Mouse (Mus musculus) MEL (cell line): ENCODE data around the gene Ppan. TPM values are rescaled to one million over a fixed set of nuclear protein-coding genes. Genes with fewer than 3 reads are reported as not detected.

Source experiments
- DNase-seq: peaks from one replicate; pipeline ENCODE4 v3.0.0; 2011; ENCODE audit warnings: low read depth, low spot score
- H3K27ac ChIP-seq: 2 replicates; pipeline ENCODE4 v1.5.1; 2012; ENCODE audit warnings: low read depth, mild to moderate bottlenecking, control low read depth, low read length, moderate library complexity; ENCODE audit not compliant: control insufficient read depth
- H3K27me3 ChIP-seq, 2 experiments: fragments of 150-350 bp in 1 of 2; sonication (generic) in 1 of 2; 2 replicates each; pipeline ENCODE4 v1.6.1; 2012; ENCODE audit warnings: low read length in 2 of 2, mild to moderate bottlenecking in 2 of 2, improper control_type of control experiment in 1 of 2, moderate library complexity in 1 of 2; ENCODE audit not compliant: insufficient read depth in 2 of 2, control insufficient read depth in 1 of 2
- H3K36me3 ChIP-seq, 2 experiments: 2 replicates each; pipeline ENCODE4 v1.6.1; 2012 to 2014; ENCODE audit warnings: low read length in 2 of 2, improper control_type of control experiment in 1 of 2, inconsistent platforms in 1 of 2, mild to moderate bottlenecking in 1 of 2; ENCODE audit not compliant: insufficient read depth in 2 of 2, control insufficient read depth in 1 of 2
- H3K4me1 ChIP-seq, 2 experiments: fragments of 150-350 bp in 1 of 2; sonication (generic) in 1 of 2; 2 replicates each; pipeline ENCODE4 v1.6.1; 2012; ENCODE audit warnings: low read length in 2 of 2, improper control_type of control experiment in 1 of 2, mild to moderate bottlenecking in 1 of 2; ENCODE audit not compliant: insufficient read depth in 2 of 2, control insufficient read depth in 1 of 2
- H3K4me3 ChIP-seq, 2 experiments: fragments of 150-350 bp in 1 of 2; sonication (generic) in 1 of 2; 2 replicates each; pipeline ENCODE4 v1.5.1; 2012; ENCODE audit warnings: low read depth in 2 of 2, low read length in 2 of 2, mild to moderate bottlenecking in 2 of 2, moderate library complexity in 2 of 2, control low read depth in 1 of 2, improper control_type of control experiment in 1 of 2; ENCODE audit not compliant: control insufficient read depth in 1 of 2, insufficient read depth in 1 of 2
- H3K79me2 ChIP-seq: 2 replicates; pipeline ENCODE4 v1.6.1; 2012; ENCODE audit warnings: mild to moderate bottlenecking, low read length, moderate library complexity; ENCODE audit not compliant: control insufficient read depth, poor library complexity, insufficient read depth
- H3K9ac ChIP-seq: 2 replicates; pipeline ENCODE4 v1.6.1; 2012; ENCODE audit warnings: low read depth, mild to moderate bottlenecking, control low read depth, low read length, moderate library complexity; ENCODE audit not compliant: control insufficient read depth, poor library complexity, severe bottlenecking
- H3K9me3 ChIP-seq: fragments of 150-350 bp; sonication (generic); replicated peaks from 2 replicates; pipeline ENCODE4 v1.6.1; 2012; ENCODE audit warnings: mild to moderate bottlenecking, low read length, improper control_type of control experiment, moderate library complexity; ENCODE audit not compliant: insufficient read depth
- GATA1 ChIP-seq: IDR thresholded peaks from 2 replicates; pipeline ENCODE4 v1.6.1; 2011; ENCODE audit warnings: low read depth, low read length, improper control_type of control experiment
- KAT2A ChIP-seq: conservative IDR thresholded peaks from 2 replicates; pipeline ENCODE4 v1.6.1; 2012; ENCODE audit warnings: low read depth, low read length, improper control_type of control experiment, inconsistent platforms
- MXI1 ChIP-seq: IDR thresholded peaks from 2 replicates; pipeline ENCODE4 v1.6.1; 2011; ENCODE audit warnings: mild to moderate bottlenecking, low read depth, low read length, improper control_type of control experiment
- MYC ChIP-seq: IDR thresholded peaks from 2 replicates; pipeline ENCODE4 v1.6.1; 2011; ENCODE audit warnings: low read depth, mild to moderate bottlenecking, low read length, improper control_type of control experiment, moderate library complexity
- POLR2A ChIP-seq, 2 experiments: IDR thresholded peaks; 2 replicates each; pipeline ENCODE4 v1.6.1; 2011 to 2012; ENCODE audit warnings: low read length in 2 of 2, mild to moderate bottlenecking in 2 of 2, control low read depth in 1 of 2, improper control_type of control experiment in 1 of 2, low read depth in 1 of 2, moderate library complexity in 1 of 2; ENCODE audit not compliant: control insufficient read depth in 1 of 2, insufficient read depth in 1 of 2, poor library complexity in 1 of 2
- POLR2AphosphoS5 ChIP-seq: IDR thresholded peaks from 2 replicates; pipeline ENCODE4 v1.6.1; 2012; ENCODE audit warnings: low read depth, borderline replicate concordance, mild to moderate bottlenecking, inconsistent platforms, low read length, moderate library complexity, mixed read lengths
- SMC3 ChIP-seq: IDR thresholded peaks from 2 replicates; pipeline ENCODE4 v1.6.1; 2011; ENCODE audit warnings: low read depth, low read length, improper control_type of control experiment
- TBP ChIP-seq: IDR thresholded peaks from 2 replicates; pipeline ENCODE4 v1.8.0; 2011; ENCODE audit warnings: low read depth, low read length, improper control_type of control experiment
- UBTF ChIP-seq: IDR thresholded peaks from 2 replicates; pipeline ENCODE4 v1.6.1; 2012; ENCODE audit warnings: low read depth, mild to moderate bottlenecking, inconsistent platforms, low read length, improper control_type of control experiment, moderate library complexity, borderline replicate concordance; ENCODE audit not compliant: insufficient read depth
- USF1 ChIP-seq: IDR thresholded peaks from 2 replicates; pipeline ENCODE4 v1.6.1; 2014; ENCODE audit warnings: low read depth, mild to moderate bottlenecking, inconsistent platforms, low read length, improper control_type of control experiment, moderate library complexity
- ZC3H11A ChIP-seq: IDR thresholded peaks from 2 replicates; pipeline ENCODE4 v1.6.1; 2012; ENCODE audit warnings: low read depth, mild to moderate bottlenecking, inconsistent platforms, low read length, improper control_type of control experiment
- ZMIZ1 ChIP-seq: IDR thresholded peaks from 2 replicates; pipeline ENCODE4 v1.6.1; 2012; ENCODE audit warnings: low read depth, mild to moderate bottlenecking, inconsistent platforms, low read length, improper control_type of control experiment, moderate library complexity
- polyA plus RNA-seq, 2 experiments: library from polyadenylated mRNA; stranded (reverse) in 1 of 2; unstranded in 1 of 2; fragments of >175 nt in 1 of 2; fragments of >200 nt in 1 of 2; gene quantifications; 2 replicates each; pipeline versions ENCODE4 v1.2.1 to v1.2.4; 2012; ENCODE audit warnings: low replicate concordance in 2 of 2, low read depth in 1 of 2; ENCODE audit not compliant: insufficient read length in 2 of 2, insufficient read depth in 1 of 2, missing spikeins in 1 of 2
- total RNA-seq: library from RNA; depleted of rRNA; stranded (reverse); fragments of 300-350 nt; gene quantifications from 2 replicates; pipeline ENCODE4 v1.2.3, GENCODE M21; 2012

Ppan gene
- total and polyA plus RNA-seq, 3 experiments, result 251 to 953 (median 763) TPM

GRCm38 (mm10) chr9:20866879-20867278 lies 21.1 kb upstream of the Ppan start:
- Histone ChIP-seq H3K4me1 (peaks cover 9 to 31% of the 10 kb centered on the region in 2 experiments), H3K27ac (no peak overlapping the region), H3K4me3 (no peak overlapping the region), H3K27me3 (peaks cover 1 to 2% of the 10 kb centered on the region in 2 experiments; a peak in 1 of 4 replicates), H3K9me3 (no peaks in the 10 kb centered on the region), H3K79me2 (peaks cover 13% of the 10 kb centered on the region), H3K36me3 (peaks cover 17 to 24% of the 10 kb centered on the region in 2 experiments), H3K9ac (no peak overlapping the region)
- TF ChIP-seq ZMIZ1, result no peak
- TF ChIP-seq ZC3H11A, result no peak
- TF ChIP-seq MYC, result no peak
- no peak for TF ChIP-seq KAT2A
- DNase-seq, result no peak

- TF ChIP-seq POLR2A (IDR thresholded peaks at IDR 0.05; ENCODE audit: control insufficient read depth in 1 of 2, insufficient read depth in 1 of 2, low read depth in 1 of 2, low read length in 2 of 2, poor library complexity in 1 of 2) (peak in 1 of 2 experiments; percentile 82; a peak in 2 of 4 replicates), MXI1 (no peak), TBP (peak; percentile 83), UBTF (peak; percentile 67; the same call in 1 of the 2 replicates)
- Histone ChIP-seq H3K27me3 (peaks cover 0 to 2% of the 10 kb centered on the region in 2 experiments; a peak in 1 of 4 replicates), H3K9me3 (no peaks in the 10 kb centered on the region), H3K36me3 (peaks cover 23% of the 10 kb centered on the region in 2 experiments), H3K4me3 (peak within 1 kb of the TSS; percentile 62 to 90), H3K27ac (peak within 1 kb of the TSS; percentile 54), H3K9ac (peak within 1 kb of the TSS; percentile 78), H3K79me2 (peaks cover 14% of the 10 kb centered on the region), H3K4me1 (peaks cover 14 to 33% of the 10 kb centered on the region in 2 experiments)
- DNase-seq, result peak; percentile 97
These were observed 19.4 kb upstream of the Ppan start, which contains the start of gene A230050P20Rik for GRCm38 (mm10) chr9:20868448-20869001. Gene A230050P20Rik, plus strand, starts transcription at chr9:20868642.

- Histone ChIP-seq H3K4me3 (peak overlapping the region; percentile 62 to 90), H3K79me2 (peaks cover 15% of the 10 kb centered on the region), H3K9ac (peak overlapping the region; percentile 78)
- TF ChIP-seq POLR2AphosphoS5 (peak; percentile 83; the same call in 1 of the 2 replicates), TBP (peak; percentile 88), USF1 (no peak), POLR2A (IDR thresholded peaks at IDR 0.05; ENCODE audit: control insufficient read depth in 1 of 2, insufficient read depth in 1 of 2, low read depth in 1 of 2, low read length in 2 of 2, poor library complexity in 1 of 2) (peak in 1 of 2 experiments; percentile 74; a peak in 2 of 4 replicates), GATA1 (0 out of 2 replicates have a peak, but pooled peaks have one; percentile 18), SMC3 (no peak)
- TF ChIP-seq, all 39 proteins: peak for 4
- Histone ChIP-seq H3K27ac (peak overlapping the region; percentile 54), H3K36me3 (peaks cover 23 to 25% of the 10 kb centered on the region in 2 experiments), H3K9me3 (no peaks in the 10 kb centered on the region), H3K27me3 (peaks cover 0 to 2% of the 10 kb centered on the region in 2 experiments; a peak in 1 of 4 replicates), H3K4me1 (peaks cover 14 to 33% of the 10 kb centered on the region in 2 experiments)
- DNase-seq, result peak; percentile 96
These were observed 18.7 kb upstream of the Ppan start for GRCm38 (mm10) chr9:20869246-20869645.
